Mouse (Mus musculus) myocyte (in vitro differentiated cells): ENCODE data around the gene Il15ra.

Source experiments
- CEBPB ChIP-seq: IDR thresholded peaks from 2 replicates; pipeline ENCODE4 v1.6.1; 2011; ENCODE audit warnings: mild to moderate bottlenecking, moderate library complexity; ENCODE audit not compliant: poor library complexity, insufficient read depth, severe bottlenecking
- E2F4 ChIP-seq: IDR thresholded peaks from one replicate; pipeline ENCODE4 v1.6.1; 2011; ENCODE audit warnings: mild to moderate bottlenecking, control low read depth, moderate library complexity; ENCODE audit not compliant: insufficient read depth
- MAX ChIP-seq: IDR thresholded peaks from one replicate; pipeline ENCODE4 v1.6.1; 2011; ENCODE audit warnings: low read depth, mild to moderate bottlenecking, control low read depth
- MYOD1 ChIP-seq, 3 experiments: IDR thresholded peaks; one replicate each; pipeline ENCODE4 v1.6.1; 2011; ENCODE audit warnings: control low read depth in 2 of 3, low read depth in 2 of 3, mild to moderate bottlenecking in 2 of 3, moderate library complexity in 1 of 3; ENCODE audit not compliant: insufficient read length in 2 of 3, control insufficient read depth in 1 of 3
- MYOG ChIP-seq, 3 experiments: IDR thresholded peaks; one replicate each; pipeline ENCODE4 v1.6.1; 2011; ENCODE audit warnings: control low read depth in 2 of 3, low read depth in 2 of 3, mild to moderate bottlenecking in 2 of 3; ENCODE audit not compliant: insufficient read length in 2 of 3, control insufficient read depth in 1 of 3, insufficient read depth in 1 of 3
- POLR2A ChIP-seq: IDR thresholded peaks from one replicate; pipeline ENCODE4 v1.6.1; 2011; ENCODE audit warnings: low read depth, mild to moderate bottlenecking, control low read depth, moderate library complexity; ENCODE audit not compliant: insufficient read length
- POLR2AphosphoS2 ChIP-seq: IDR thresholded peaks from one replicate; pipeline ENCODE4 v1.6.1; 2011; ENCODE audit warnings: low read depth, control low read depth; ENCODE audit not compliant: insufficient read length
- REST ChIP-seq: IDR thresholded peaks from one replicate; pipeline ENCODE4 v1.6.1; 2011; ENCODE audit warnings: mild to moderate bottlenecking, control low read depth, moderate library complexity; ENCODE audit not compliant: insufficient read depth, insufficient read length
- SRF ChIP-seq: IDR thresholded peaks from one replicate; pipeline ENCODE4 v1.6.1; 2011; ENCODE audit warnings: low read depth; ENCODE audit not compliant: control insufficient read depth, insufficient read length
- TCF12 ChIP-seq: IDR thresholded peaks from one replicate; pipeline ENCODE4 v1.6.1; 2011; ENCODE audit warnings: mild to moderate bottlenecking, control low read depth; ENCODE audit not compliant: poor library complexity, insufficient read depth, severe bottlenecking
- TCF3 ChIP-seq: IDR thresholded peaks from one replicate; pipeline ENCODE4 v1.6.1; 2011; ENCODE audit warnings: low read depth, control low read depth; ENCODE audit not compliant: insufficient read length
- USF1 ChIP-seq: IDR thresholded peaks from one replicate; pipeline ENCODE4 v1.6.1; 2011; ENCODE audit warnings: low read depth, mild to moderate bottlenecking, control low read depth, moderate library complexity

GRCm38 (mm10) chr2:11729091-11729490, 24.0 kb downstream of the Il15ra start:
- TF ChIP-seq TCF3 = no peak
- TF ChIP-seq POLR2A = no peak
- TF ChIP-seq USF1 = no peak
- TF ChIP-seq POLR2AphosphoS2 = no peak
- no peak for TF ChIP-seq MYOG (IDR thresholded peaks at IDR 0.05; ENCODE audit: control insufficient read depth in 1 of 3, insufficient read depth in 1 of 3, insufficient read length in 2 of 3, low read depth in 2 of 3)
- TF ChIP-seq TCF12 = no peak
- no peak for TF ChIP-seq CEBPB
- TF ChIP-seq E2F4 = no peak
- no peak for TF ChIP-seq MYOD1 (IDR thresholded peaks at IDR 0.05; ENCODE audit: control insufficient read depth in 1 of 3, insufficient read length in 2 of 3, low read depth in 2 of 3)
- TF ChIP-seq SRF = no peak
- TF ChIP-seq MAX = no peak
- TF ChIP-seq REST = no peak
